In the genomic region with DNA sequence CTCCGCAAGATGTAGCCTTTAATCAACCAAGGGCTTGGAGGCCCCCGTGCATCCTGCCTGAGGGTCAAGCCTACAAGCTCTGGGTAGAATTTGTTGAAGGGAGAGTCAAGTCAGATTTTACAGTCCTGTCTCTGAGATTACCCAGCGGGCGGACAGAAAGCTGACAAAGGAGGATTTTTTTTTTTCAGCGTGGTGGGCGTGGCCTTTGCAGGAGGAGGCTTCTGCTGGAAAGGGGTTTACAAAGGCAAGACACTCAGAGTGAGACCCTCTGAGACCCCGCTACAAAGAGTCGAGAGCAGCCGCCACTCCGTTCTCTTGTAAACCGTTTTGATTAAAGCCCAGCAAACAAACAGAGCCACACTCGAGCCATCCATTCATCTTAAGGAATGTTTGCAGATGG, we compare ENCODE assay signal across 15 mouse cellular contexts.
DNase-seq lines count a peak whose midpoint lies in the region; ATAC-seq lines count a peak whose summit lies in the region.
"Had no signal": no experiment of that assay in that cellular context is flagged by ENCODE, and none has a peak within 500 bp of the region (broad histone marks: within the 10 kb centered on the region; RNA-seq: fewer than 3 reads in every experiment).

No protein-coding gene starts in this region.

- intact Hi-C loops in left cerebral cortex, postnatal 14 days (cut with DNase I): no loop called here

- peaks cover 5% of the 10 kb centered on the region for H3K4me1 ChIP-seq in forebrain, embryonic 11.5 days (replicated peaks; ENCODE audit: control insufficient read depth, insufficient read depth, low read length)
- H3K4me1 ChIP-seq in forebrain, embryonic 16.5 days (replicated peaks; ENCODE audit: control insufficient read depth, insufficient read depth, low read length): peaks cover 6% of the 10 kb centered on the region
- H3K4me1 ChIP-seq in embryonic facial prominence, embryonic 10.5 days: peaks cover 18% of the 10 kb centered on the region
- H3K4me1 ChIP-seq in hindbrain, embryonic 15.5 days (replicated peaks): peaks cover 7% of the 10 kb centered on the region; the same call in 1 of the 2 replicates
- peaks cover 6% of the 10 kb centered on the region; the same call in 1 of the 2 replicates for H3K4me1 ChIP-seq in midbrain, embryonic 16.5 days (ENCODE audit: control insufficient read depth, insufficient read depth, low read length)
- H3K4me1 ChIP-seq: liver, embryonic 13.5 days; megakaryocyte, embryonic 14.5 days; stomach, embryonic 15.5 days had no signal

- H3K4me2 ChIP-seq in forebrain, embryonic 11.5 days (ENCODE audit: low read depth, low read length, severe bottlenecking): peak overlapping the region; percentile 26
- no peak overlapping the region for H3K4me2 ChIP-seq in forebrain, embryonic 16.5 days (ENCODE audit: low read length)
- peak overlapping the region; percentile 29 for H3K4me2 ChIP-seq in hindbrain, embryonic 15.5 days
- H3K4me2 ChIP-seq in midbrain, embryonic 16.5 days (ENCODE audit: low read length): peak overlapping the region; percentile 43
- H3K4me2 ChIP-seq: liver, embryonic 13.5 days; stomach, embryonic 15.5 days had no signal

- peak; percentile 55 for DNase-seq in forebrain, embryonic 11.5 days (ENCODE audit: low spot score)
- DNase-seq in embryonic facial prominence, embryonic 10.5 days (ENCODE audit: low spot score): peak; percentile 20
- DNase-seq in layer of hippocampus, adult 9-11 months: no peak
- no peak for DNase-seq in left cerebral cortex, postnatal 14 days (ENCODE audit: low spot score in 2 of 2)
- DNase-seq: cerebellum, adult 11-12 months; kidney, adult 11 months; liver, embryonic 13.5 days had no signal

- no peaks in the 10 kb centered on the region for H3K9me3 ChIP-seq in forebrain, embryonic 11.5 days (ENCODE audit: control insufficient read depth, low read length)
- no peaks in the 10 kb centered on the region for H3K9me3 ChIP-seq in forebrain, embryonic 16.5 days (ENCODE audit: control insufficient read depth, low read length)
- no peaks in the 10 kb centered on the region for H3K9me3 ChIP-seq in embryonic facial prominence, embryonic 10.5 days
- no peaks in the 10 kb centered on the region for H3K9me3 ChIP-seq in hindbrain, embryonic 15.5 days
- H3K9me3 ChIP-seq in midbrain, embryonic 16.5 days (replicated peaks; ENCODE audit: control insufficient read depth, low read length, poor library complexity, severe bottlenecking): no peaks in the 10 kb centered on the region
- H3K9me3 ChIP-seq: liver, embryonic 13.5 days; stomach, embryonic 15.5 days had no signal

- no peaks in the 10 kb centered on the region for H3K36me3 ChIP-seq in forebrain, embryonic 11.5 days (ENCODE audit: control insufficient read depth, insufficient read depth, low read length)
- no peaks in the 10 kb centered on the region for H3K36me3 ChIP-seq in forebrain, embryonic 16.5 days (ENCODE audit: control insufficient read depth, insufficient read depth)
- H3K36me3 ChIP-seq in embryonic facial prominence, embryonic 10.5 days (replicated peaks): no peaks in the 10 kb centered on the region
- no peaks in the 10 kb centered on the region for H3K36me3 ChIP-seq in hindbrain, embryonic 15.5 days
- no peaks in the 10 kb centered on the region for H3K36me3 ChIP-seq in midbrain, embryonic 16.5 days (ENCODE audit: control insufficient read depth, insufficient read depth, low read length)
- H3K36me3 ChIP-seq: G1E; liver, embryonic 13.5 days; stomach, embryonic 15.5 days had no signal

- no peak overlapping the region for H3K27ac ChIP-seq in forebrain, embryonic 11.5 days (ENCODE audit: low read depth, low read length)
- no peak overlapping the region for H3K27ac ChIP-seq in forebrain, embryonic 16.5 days (ENCODE audit: low read length)
- no peak overlapping the region for H3K27ac ChIP-seq in embryonic facial prominence, embryonic 10.5 days (replicated peaks)
- no peak overlapping the region for H3K27ac ChIP-seq in hindbrain, embryonic 15.5 days (replicated peaks)
- H3K27ac ChIP-seq in midbrain, embryonic 16.5 days (ENCODE audit: low read length): no peak overlapping the region
- H3K27ac ChIP-seq: liver, embryonic 13.5 days; stomach, embryonic 15.5 days had no signal

- no peak overlapping the region for H3K9ac ChIP-seq in forebrain, embryonic 11.5 days (ENCODE audit: low read length)
- no peak overlapping the region for H3K9ac ChIP-seq in forebrain, embryonic 16.5 days (replicated peaks; ENCODE audit: low read depth, low read length)
- H3K9ac ChIP-seq in hindbrain, embryonic 15.5 days: no peak overlapping the region
- H3K9ac ChIP-seq in midbrain, embryonic 16.5 days (ENCODE audit: low read depth, low read length): peak overlapping the region; percentile 15; the same call in 1 of the 2 replicates
- H3K9ac ChIP-seq: liver, embryonic 13.5 days; stomach, embryonic 15.5 days had no signal

- no peaks in the 10 kb centered on the region for H3K27me3 ChIP-seq in forebrain, embryonic 11.5 days (ENCODE audit: control insufficient read depth, insufficient read depth, low read length)
- H3K27me3 ChIP-seq in forebrain, embryonic 16.5 days (replicated peaks; ENCODE audit: control insufficient read depth, insufficient read depth, low read length): no peaks in the 10 kb centered on the region
- H3K27me3 ChIP-seq in embryonic facial prominence, embryonic 10.5 days (replicated peaks; ENCODE audit: low read depth, poor library complexity, severe bottlenecking): peaks cover 13% of the 10 kb centered on the region; the same call in 1 of the 2 replicates
- H3K27me3 ChIP-seq in hindbrain, embryonic 15.5 days: peaks cover 9% of the 10 kb centered on the region; the same call in 1 of the 2 replicates
- no peaks in the 10 kb centered on the region for H3K27me3 ChIP-seq in midbrain, embryonic 16.5 days (ENCODE audit: control insufficient read depth, insufficient read depth, low read depth, low read length)
- H3K27me3 ChIP-seq: liver, embryonic 13.5 days; megakaryocyte, embryonic 14.5 days; stomach, embryonic 15.5 days had no signal

- no peak for ATAC-seq in forebrain, embryonic 11.5 days (replicated peaks; ENCODE audit: low FRiP score)
- ATAC-seq in forebrain, embryonic 16.5 days: no peak
- ATAC-seq in hindbrain, embryonic 15.5 days (ENCODE audit: low FRiP score, low read depth): no peak
- no peak for ATAC-seq in midbrain, embryonic 16.5 days
- ATAC-seq in megakaryocyte progenitor cell, adult 5-6 weeks (replicated peaks; ENCODE audit: poor library complexity): no peak

- H3K4me3 ChIP-seq in forebrain, embryonic 11.5 days (ENCODE audit: low read depth, low read length): no peak overlapping the region
- H3K4me3 ChIP-seq in forebrain, embryonic 16.5 days (replicated peaks; ENCODE audit: low read length): no peak overlapping the region
- H3K4me3 ChIP-seq in embryonic facial prominence, embryonic 10.5 days: peak overlapping the region; percentile 17; the same call in 1 of the 2 replicates
- H3K4me3 ChIP-seq in hindbrain, embryonic 15.5 days: no peak overlapping the region
- no peak overlapping the region for H3K4me3 ChIP-seq in midbrain, embryonic 16.5 days (ENCODE audit: low read depth, low read length)
- H3K4me3 ChIP-seq: erythroblast, embryonic 14.5 days; liver, embryonic 13.5 days; megakaryocyte, embryonic 14.5 days; stomach, embryonic 15.5 days had no signal

- WGBS in forebrain, embryonic 11.5 days: 15% methylated on average over 12 of the region's 12 CpGs
- 20% methylated on average over 12 of the region's 12 CpGs for WGBS in forebrain, embryonic 16.5 days
- 27% methylated on average over 12 of the region's 12 CpGs for WGBS in embryonic facial prominence, embryonic 10.5 days
- 17% methylated on average over 12 of the region's 12 CpGs for WGBS in hindbrain, embryonic 15.5 days
- 8% methylated on average over 12 of the region's 12 CpGs for WGBS in midbrain, embryonic 16.5 days

Comparison
In these comparisons a context has a peak if more than half of its experiments do, and no peak if none do; other contexts are left out.
1. DNase-seq: peak in forebrain, embryonic 11.5 days (single experiment) and embryonic facial prominence, embryonic 10.5 days (single experiment); none in layer of hippocampus, adult 9-11 months (single experiment) and left cerebral cortex, postnatal 14 days (0 of 2).